Mouse (Mus musculus) liver, adult 2 months (tissue): ENCODE measurements around the gene Rab27a.

Experiments
- CTCF ChIP-seq: fragments of 200-500 bp; IDR thresholded peaks from 2 replicates; pipeline ENCODE4 v1.5.1; 2011; ENCODE audit warnings: low read depth, low read length, control low read depth
- POLR2A ChIP-seq: fragments of 200-500 bp; IDR thresholded peaks from 2 replicates; pipeline ENCODE4 v1.6.1; 2011; ENCODE audit warnings: low read length, control low read depth; ENCODE audit not compliant: insufficient read depth; ENCODE audit errors: extremely low read depth

DNA sequence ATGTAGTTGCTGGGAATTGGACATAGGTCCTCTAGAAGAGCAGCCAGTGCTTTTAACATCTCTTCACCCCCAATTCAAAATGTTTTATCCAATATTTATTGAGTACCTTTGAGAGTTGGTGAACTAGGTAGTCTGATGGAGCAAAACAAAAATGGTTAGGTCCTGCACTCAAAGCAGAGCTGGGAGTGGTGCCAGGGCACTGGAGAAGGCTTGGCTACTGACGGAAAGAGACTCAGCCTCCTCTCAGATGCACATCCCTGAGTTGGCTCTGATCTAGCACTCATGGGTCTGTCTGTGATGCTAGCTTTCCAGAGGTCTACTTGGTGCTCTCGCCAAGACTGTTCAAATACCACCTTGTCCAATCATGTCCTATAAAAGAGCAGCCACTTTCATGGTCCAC is 53.2 kb downstream of the Rab27a start:
- TF ChIP-seq CTCF (no peak), POLR2A (no peak)
